Mouse (Mus musculus): ENCODE data around the gene 1700123L14Rik.
"Not testable (repeated sequence)": the region's sequence is repeated elsewhere in the genome, so short reads cannot be mapped to it uniquely, and the experiment has no call there.

Gene 1700123L14Rik

GRCm38 (mm10) chr6:96165818-96166379 lies at the start of gene 1700123L14Rik:
1700123L14Rik (minus strand) TSS chr6:96166243.
- peak in 1 of 2 experiments; percentile 3 for DNase-seq (ENCODE audit: low spot score in 2 of 2)

DNA sequence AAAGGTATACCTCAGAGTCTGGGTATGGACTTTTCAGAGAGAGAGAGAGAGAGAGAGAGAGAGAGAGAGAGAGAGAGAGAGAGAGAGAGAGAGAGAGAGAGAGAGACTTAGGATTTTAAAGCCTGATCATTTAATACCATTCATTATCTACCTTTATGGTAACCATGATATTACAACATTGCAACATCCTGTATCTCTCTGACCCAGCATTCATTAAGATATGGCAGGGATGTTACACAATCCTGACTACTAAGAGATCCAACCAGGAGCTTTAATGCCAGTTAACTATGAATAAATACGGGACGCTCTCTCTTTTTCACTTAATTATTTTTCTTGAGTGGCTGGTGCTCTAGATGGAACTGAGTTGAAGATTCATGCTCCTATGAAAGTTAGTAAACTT lies 39.4 kb upstream of the 1700123L14Rik start:
- no peak for DNase-seq (ENCODE audit: low spot score in 2 of 2)

DNA sequence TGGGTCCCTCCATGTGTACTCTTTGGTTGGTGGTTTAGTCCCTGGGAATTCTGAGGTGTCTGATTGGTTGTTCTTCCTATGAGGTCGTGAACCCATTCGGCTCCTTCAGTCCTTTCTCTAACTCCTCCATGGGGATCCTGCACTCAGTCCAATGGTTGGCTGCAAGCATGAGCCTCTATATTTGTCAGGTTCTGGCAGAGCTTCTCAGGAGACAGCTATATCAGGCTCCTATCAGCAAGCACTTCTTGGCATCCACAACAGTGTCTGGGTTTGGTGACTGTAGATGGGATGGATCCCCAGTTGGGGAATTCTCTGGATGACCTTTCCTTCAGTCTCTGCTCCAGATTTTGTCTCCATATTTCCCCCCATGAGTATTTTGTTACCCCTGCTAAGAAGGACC lies 32.9 kb upstream of the 1700123L14Rik start:
- DNase-seq (ENCODE audit: low spot score in 2 of 2), result not testable (repeated sequence)

GRCm38 (mm10) chr6:96186517-96186916 lies 20.5 kb upstream of the 1700123L14Rik start:
- no peak for DNase-seq (ENCODE audit: low spot score in 2 of 2)

GRCm38 (mm10) chr6:96183392-96183791 lies 17.3 kb upstream of the 1700123L14Rik start:
- DNase-seq (ENCODE audit: low spot score in 2 of 2), result no peak

- DNase-seq (ENCODE audit: low spot score in 2 of 2), result no peak
Measured at GRCm38 (mm10) chr6:96178530-96178929, 12.5 kb upstream of the 1700123L14Rik start.

- no peak for DNase-seq (ENCODE audit: low spot score in 2 of 2)
Measured at GRCm38 (mm10) chr6:96173681-96174080, 7.6 kb upstream of the 1700123L14Rik start.

GRCm38 (mm10) chr6:96167031-96167430 lies 988 bp upstream of the 1700123L14Rik start:
- no peak for DNase-seq (ENCODE audit: low spot score in 2 of 2)

DNA sequence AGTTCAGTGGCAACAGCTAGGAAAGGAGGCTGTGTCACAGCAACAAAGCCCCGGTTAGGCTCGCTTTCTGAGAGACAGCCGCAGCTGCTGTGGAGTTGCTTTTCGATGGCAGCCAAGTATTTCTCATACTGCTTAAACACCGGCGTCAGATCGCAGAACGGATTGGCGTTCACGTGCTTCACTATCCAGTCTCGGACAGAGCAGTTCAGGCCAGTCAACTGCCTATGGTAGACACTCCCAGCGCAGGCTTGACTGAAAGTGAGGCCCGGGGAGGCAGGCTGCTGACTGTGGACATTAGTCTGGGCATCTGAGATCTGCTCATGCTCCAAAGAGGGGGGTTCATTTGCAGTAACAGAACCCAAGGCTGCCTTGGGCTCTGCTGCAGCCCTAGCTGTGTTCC lies 640 bp downstream of the 1700123L14Rik start:
- peak; percentile 6 to 21 for DNase-seq (ENCODE audit: low spot score in 2 of 2)

- no peak for DNase-seq (ENCODE audit: low spot score in 2 of 2)
Measured at GRCm38 (mm10) chr6:96143326-96143725, 22.7 kb downstream of the 1700123L14Rik start.

GRCm38 (mm10) chr6:96116534-96117272 lies 49.3 kb downstream of the 1700123L14Rik start:
- DNase-seq (ENCODE audit: low spot score in 2 of 2), result peak; percentile 37 to 58

GRCm38 (mm10) chr6:96116148-96116533 lies 49.9 kb downstream of the 1700123L14Rik start:
- DNase-seq (ENCODE audit: low spot score in 2 of 2), result no peak
